Mouse (Mus musculus) hindbrain, embryonic 16.5 days (tissue): ENCODE data around the gene Btbd11. TPM values are rescaled to one million over a fixed set of nuclear protein-coding genes. Genes with fewer than 3 reads are reported as not detected.

ENCODE experiments used
- ATAC-seq: fragments of 200-750 bp; cut with Nextera tagmentation; 2 replicates; pipeline ENCODE4 v1.8.0; 2017; ENCODE audit warnings: moderate TSS enrichment, moderate library complexity
- H3K27ac ChIP-seq: fragments of 300-500 bp; sonication (generic); 2 replicates; pipeline ENCODE4 v1.5.1; 2014; ENCODE audit warnings: low read depth, mild to moderate bottlenecking, control low read depth, low read length, moderate library complexity
- H3K27me3 ChIP-seq: fragments of 300-500 bp; sonication (generic); replicated peaks from 2 replicates; pipeline ENCODE4 v1.6.1; 2014; ENCODE audit warnings: low read length; ENCODE audit not compliant: control insufficient read depth, insufficient read depth
- H3K36me3 ChIP-seq: fragments of 300-500 bp; sonication (generic); 2 replicates; pipeline ENCODE4 v1.6.1; 2014; ENCODE audit warnings: mild to moderate bottlenecking, low read length, moderate library complexity, mixed read lengths; ENCODE audit not compliant: control insufficient read depth, insufficient read depth
- H3K4me1 ChIP-seq: fragments of 300-500 bp; sonication (generic); 2 replicates; pipeline ENCODE4 v1.6.1; 2014; ENCODE audit warnings: low read depth, low read length; ENCODE audit not compliant: control insufficient read depth, insufficient read depth
- H3K4me2 ChIP-seq: fragments of 300-500 bp; sonication (generic); 2 replicates; pipeline ENCODE4 v1.6.1; 2014; ENCODE audit warnings: mild to moderate bottlenecking, low read length, control low read depth, moderate library complexity
- H3K4me3 ChIP-seq: fragments of 300-500 bp; sonication (generic); 2 replicates; pipeline ENCODE4 v1.5.1; 2014; ENCODE audit warnings: mild to moderate bottlenecking, low read length, control low read depth, moderate library complexity
- H3K9ac ChIP-seq: fragments of 300-500 bp; sonication (generic); 2 replicates; pipeline ENCODE4 v1.6.1; 2014; ENCODE audit warnings: low read depth, mild to moderate bottlenecking, control low read depth, low read length, moderate library complexity
- H3K9me3 ChIP-seq: fragments of 300-500 bp; sonication (generic); 2 replicates; pipeline ENCODE4 v1.6.1; 2014; ENCODE audit warnings: mild to moderate bottlenecking, low read length, moderate library complexity; ENCODE audit not compliant: control insufficient read depth
- WGBS: fragments of 180-500 bp; shearing (Covaris S2); extraction: QIAGEN DNeasy Blood & Tissue Kit; methylation state at CpG from one replicate; pipeline ENCODE4 v1.1.7; 2014; 5-methylcytosine and 5-hydroxymethylcytosine counted together
- polyA plus RNA-seq: library from polyadenylated mRNA; unstranded; fragments of >200 nt; fragmentation: Nextera tagmentation; extraction: Ambion mirVana; gene quantifications from 2 replicates; pipeline ENCODE4 v1.2.1, GENCODE M21; 2015

The Btbd11 gene
- 25.4 and 25.7 TPM in 2 replicates for polyA plus RNA-seq

- Histone ChIP-seq H3K4me1 (peaks cover 22% of the 10 kb centered on the region), H3K9ac (peak within 1 kb of the TSS; percentile 71), H3K27ac (peak within 1 kb of the TSS; percentile 79), H3K4me3 (peak within 1 kb of the TSS; percentile 72), H3K36me3 (no peaks in the 10 kb centered on the region), H3K4me2 (peak within 1 kb of the TSS; percentile 73), H3K27me3 (no peaks in the 10 kb centered on the region), H3K9me3 (no peaks in the 10 kb centered on the region)
- under 1% methylated on average over 46 of the region's 46 CpGs for WGBS
- peak; percentile 96 for ATAC-seq
Measured at GRCm38 (mm10) chr10:85386605-85387218, at the start of gene Btbd11. TSS of gene Btbd11 (plus strand) at chr10:85386814.

GRCm38 (mm10) chr10:85338733-85339132 lies 47.9 kb upstream of the Btbd11 start:
- no peak overlapping the region for H3K4me2 ChIP-seq
- H3K36me3 ChIP-seq: no peaks in the 10 kb centered on the region
- no peaks in the 10 kb centered on the region for H3K9me3 ChIP-seq
- H3K27ac ChIP-seq: no peak overlapping the region
- no peaks in the 10 kb centered on the region for H3K4me1 ChIP-seq
- no peak overlapping the region for H3K4me3 ChIP-seq
- WGBS: 52% methylated on average over 12 of the region's 12 CpGs
- H3K27me3 ChIP-seq: no peaks in the 10 kb centered on the region
- H3K9ac ChIP-seq: no peak overlapping the region
- no peak for ATAC-seq

- H3K4me3 ChIP-seq: no peak overlapping the region
- 87% methylated on average over 1 of the region's 1 CpGs for WGBS
- no peaks in the 10 kb centered on the region for H3K36me3 ChIP-seq
- H3K9me3 ChIP-seq: no peaks in the 10 kb centered on the region
- no peak overlapping the region for H3K27ac ChIP-seq
- ATAC-seq: no peak
- no peaks in the 10 kb centered on the region for H3K27me3 ChIP-seq
- H3K4me1 ChIP-seq: no peaks in the 10 kb centered on the region
- H3K4me2 ChIP-seq: no peak overlapping the region
- H3K9ac ChIP-seq: no peak overlapping the region
Measured at GRCm38 (mm10) chr10:85341867-85342266, 44.7 kb upstream of the Btbd11 start.

GRCm38 (mm10) chr10:85347171-85347570 lies 39.4 kb upstream of the Btbd11 start:
- no peak for ATAC-seq
- H3K27ac ChIP-seq: no peak overlapping the region
- H3K36me3 ChIP-seq: no peaks in the 10 kb centered on the region
- H3K9me3 ChIP-seq: no peaks in the 10 kb centered on the region
- H3K4me2 ChIP-seq: no peak overlapping the region
- H3K9ac ChIP-seq: no peak overlapping the region
- H3K4me1 ChIP-seq: no peaks in the 10 kb centered on the region
- no peaks in the 10 kb centered on the region for H3K27me3 ChIP-seq
- WGBS: 76% methylated on average over 9 of the region's 9 CpGs
- no peak overlapping the region for H3K4me3 ChIP-seq

- WGBS: 93% methylated on average over 2 of the region's 2 CpGs
- ATAC-seq: no peak
- no peaks in the 10 kb centered on the region for H3K27me3 ChIP-seq
- H3K27ac ChIP-seq: no peak overlapping the region
- no peaks in the 10 kb centered on the region for H3K4me1 ChIP-seq
- H3K36me3 ChIP-seq: no peaks in the 10 kb centered on the region
- H3K9me3 ChIP-seq: no peaks in the 10 kb centered on the region
- no peak overlapping the region for H3K9ac ChIP-seq
- H3K4me3 ChIP-seq: no peak overlapping the region
- H3K4me2 ChIP-seq: no peak overlapping the region
Measured at GRCm38 (mm10) chr10:85352505-85352904, 34.1 kb upstream of the Btbd11 start.

- Histone ChIP-seq H3K27me3 (no peaks in the 10 kb centered on the region), H3K27ac (no peak overlapping the region), H3K9ac (no peak overlapping the region), H3K4me1 (no peaks in the 10 kb centered on the region), H3K9me3 (no peaks in the 10 kb centered on the region), H3K4me3 (no peak overlapping the region), H3K36me3 (no peaks in the 10 kb centered on the region), H3K4me2 (no peak overlapping the region)
- ATAC-seq: no peak
- WGBS: 91% methylated on average over 1 of the region's 1 CpGs
Measured at GRCm38 (mm10) chr10:85354270-85354669, 32.3 kb upstream of the Btbd11 start.

- no peak for ATAC-seq
- Histone ChIP-seq H3K4me2 (no peak overlapping the region), H3K4me3 (no peak overlapping the region), H3K27me3 (no peaks in the 10 kb centered on the region), H3K36me3 (no peaks in the 10 kb centered on the region), H3K9ac (no peak overlapping the region), H3K4me1 (peaks cover 2% of the 10 kb centered on the region), H3K27ac (no peak overlapping the region), H3K9me3 (no peaks in the 10 kb centered on the region)
- 89% methylated on average over 3 of the region's 3 CpGs for WGBS
Measured at GRCm38 (mm10) chr10:85359501-85360066, 27.0 kb upstream of the Btbd11 start.

- peaks cover 2% of the 10 kb centered on the region for H3K4me1 ChIP-seq
- H3K9me3 ChIP-seq: no peaks in the 10 kb centered on the region
- no peak overlapping the region for H3K27ac ChIP-seq
- H3K9ac ChIP-seq: no peak overlapping the region
- H3K4me2 ChIP-seq: no peak overlapping the region
- ATAC-seq: peak; percentile 83
- H3K36me3 ChIP-seq: no peaks in the 10 kb centered on the region
- H3K4me3 ChIP-seq: no peak overlapping the region
- H3K27me3 ChIP-seq: no peaks in the 10 kb centered on the region
- WGBS: 41% methylated on average over 9 of the region's 9 CpGs
Measured at GRCm38 (mm10) chr10:85362766-85363442, 23.7 kb upstream of the Btbd11 start.

GRCm38 (mm10) chr10:85366876-85367275 lies 19.7 kb upstream of the Btbd11 start:
- Histone ChIP-seq H3K36me3 (no peaks in the 10 kb centered on the region), H3K4me1 (no peaks in the 10 kb centered on the region; the same call in 1 of the 2 replicates), H3K4me2 (no peak overlapping the region), H3K9me3 (no peaks in the 10 kb centered on the region), H3K27ac (no peak overlapping the region), H3K9ac (no peak overlapping the region), H3K27me3 (no peaks in the 10 kb centered on the region), H3K4me3 (no peak overlapping the region)
- 93% methylated on average over 10 of the region's 10 CpGs for WGBS
- ATAC-seq: no peak
